Mouse (Mus musculus): ENCODE results near the gene Rnf187. TPM values are rescaled to one million over a fixed set of nuclear protein-coding genes. Genes with fewer than 3 reads are reported as not detected.

Rnf187 gene
- polyA plus RNA-seq (2012; rRNA removed), result 340 and 524 TPM in 2 replicates

GRCm38 (mm10) chr11:58938322-58939087 is at the start of gene Rnf187:
Rnf187 (minus strand) TSS chr11:58938916.

DNA sequence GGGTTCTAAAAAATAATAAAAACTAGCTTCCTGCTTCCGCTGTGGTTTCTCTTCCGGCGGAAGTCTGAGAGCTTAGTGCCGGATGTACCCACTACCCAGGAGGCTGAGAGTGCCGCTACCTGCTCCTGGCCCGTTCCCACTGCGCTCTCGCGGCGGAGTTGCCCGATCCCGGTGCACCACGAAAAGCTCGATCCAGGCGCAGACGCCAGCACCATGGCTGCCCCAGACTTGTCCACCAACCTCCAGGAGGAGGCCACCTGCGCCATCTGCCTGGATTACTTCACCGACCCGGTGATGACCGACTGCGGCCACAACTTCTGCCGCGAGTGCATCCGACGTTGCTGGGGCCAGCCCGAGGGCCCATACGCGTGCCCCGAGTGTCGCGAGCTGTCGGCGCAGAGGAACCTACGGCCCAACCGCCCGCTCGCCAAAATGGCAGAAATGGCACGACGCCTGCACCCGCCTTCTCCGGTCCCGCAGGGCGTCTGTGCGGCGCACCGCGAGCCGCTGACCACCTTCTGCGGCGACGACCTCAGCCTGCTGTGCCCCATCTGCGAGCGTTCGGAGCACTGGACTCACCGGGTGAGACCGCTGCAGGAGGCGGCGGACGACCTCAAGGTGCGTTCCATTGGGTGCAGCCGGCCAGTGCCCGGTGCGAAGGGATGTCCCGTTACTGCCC is 39.5 kb upstream of the Rnf187 start, which contains the start of gene Trim11:
TSS of gene Trim11 (plus strand) at position 67 of the 679 bp plus-strand sequence.

DNA sequence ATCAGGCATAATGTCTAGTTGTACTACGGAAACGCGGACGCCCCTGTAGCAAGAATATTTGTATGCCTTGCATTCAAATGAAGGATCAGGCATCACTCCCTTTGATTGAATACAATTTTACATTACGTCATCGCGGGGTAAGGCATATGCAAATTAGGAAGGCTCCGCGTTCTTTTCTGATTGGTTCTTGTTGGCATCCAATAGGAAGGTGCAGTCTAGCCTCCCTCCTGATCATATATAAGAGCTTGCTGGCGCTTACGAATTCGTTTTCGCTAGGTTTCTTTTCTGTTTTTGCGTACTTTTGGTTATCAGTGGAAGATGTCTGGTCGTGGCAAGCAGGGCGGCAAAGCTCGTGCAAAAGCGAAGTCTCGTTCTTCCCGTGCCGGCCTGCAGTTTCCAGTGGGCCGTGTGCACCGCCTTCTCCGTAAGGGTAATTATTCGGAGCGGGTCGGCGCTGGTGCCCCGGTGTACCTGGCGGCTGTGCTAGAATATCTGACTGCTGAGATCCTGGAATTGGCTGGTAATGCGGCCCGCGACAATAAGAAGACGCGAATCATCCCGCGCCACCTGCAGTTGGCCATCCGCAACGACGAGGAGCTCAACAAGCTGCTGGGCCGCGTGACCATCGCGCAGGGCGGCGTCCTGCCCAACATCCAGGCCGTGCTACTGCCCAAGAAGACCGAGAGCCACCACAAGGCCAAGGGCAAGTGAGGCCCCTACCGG is 15.9 kb upstream of the Rnf187 start, which contains the start of the genes Hist3h2a and Trim17:
TSS of gene Hist3h2a (plus strand) at position 266 of the 723 bp plus-strand sequence.
TSS of gene Trim17 (plus strand) at position 266 of the 723 bp plus-strand sequence.

DNA sequence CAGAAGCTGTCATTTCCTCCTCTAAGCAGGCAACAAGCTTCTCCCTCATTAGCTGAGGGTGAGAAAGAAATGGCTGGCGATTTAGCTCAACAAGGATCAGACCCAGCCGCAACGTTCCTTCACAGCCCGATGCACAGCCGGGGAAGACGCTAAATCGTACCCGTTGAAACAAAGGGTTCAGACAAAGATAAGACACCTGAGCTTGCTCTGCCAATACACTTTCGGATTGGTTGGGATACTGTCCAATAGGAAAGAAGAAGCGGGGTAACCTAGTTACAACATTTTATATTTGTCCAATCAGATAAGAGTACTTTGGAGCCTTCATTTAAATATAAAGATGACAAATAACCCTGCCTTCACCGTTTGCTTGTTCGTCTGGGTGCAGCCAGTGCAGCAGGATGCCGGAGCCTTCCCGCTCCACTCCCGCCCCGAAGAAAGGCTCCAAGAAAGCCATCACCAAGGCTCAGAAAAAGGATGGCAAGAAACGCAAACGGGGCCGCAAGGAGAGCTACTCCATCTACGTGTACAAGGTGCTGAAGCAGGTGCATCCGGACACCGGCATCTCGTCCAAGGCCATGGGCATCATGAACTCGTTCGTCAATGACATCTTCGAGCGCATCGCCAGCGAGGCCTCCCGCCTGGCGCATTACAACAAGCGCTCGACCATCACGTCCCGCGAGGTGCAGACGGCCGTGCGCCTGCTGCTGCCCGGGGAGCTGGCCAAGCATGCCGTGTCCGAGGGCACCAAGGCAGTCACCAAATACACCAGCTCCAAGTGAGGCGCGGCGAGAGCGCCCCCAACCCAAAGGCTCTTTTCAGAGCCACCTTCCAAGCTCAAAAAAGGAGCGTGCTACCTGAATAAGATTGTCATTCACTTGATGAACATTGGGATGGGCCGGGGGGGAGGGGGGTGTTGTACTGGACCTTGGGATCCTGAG is 10.1 kb upstream of the Rnf187 start, which contains the start of gene Hist3h2ba:
TSS of gene Hist3h2ba (plus strand) at position 379 of the 938 bp plus-strand sequence.

GRCm38 (mm10) chr11:58917745-58918366 is 20.9 kb downstream of the Rnf187 start, which contains the start of gene Btnl10:
Btnl10 (plus strand) TSS chr11:58917908.

GRCm38 (mm10) chr11:58903511-58904409 is 35.0 kb downstream of the Rnf187 start, which contains the start of gene Zfp39:
Zfp39 (minus strand) TSS chr11:58904225.

Other genes with a start within 250 kb of the Rnf187 start
- not detected in 2 replicates for gene Olfr319, start 239.8 kb downstream of the Rnf187 start, polyA plus RNA-seq (2012; rRNA removed)
- not detected in 2 replicates for gene Olfr318, start 214.9 kb downstream of the Rnf187 start, polyA plus RNA-seq (2012; rRNA removed)
- gene Olfr317, start 199.7 kb downstream of the Rnf187 start, polyA plus RNA-seq (2012; rRNA removed), result not detected in 2 replicates
- gene Olfr316, start 186.2 kb downstream of the Rnf187 start, polyA plus RNA-seq (2012; rRNA removed), result 0.09 and 0.32 TPM in 2 replicates
- gene Olfr315, start 165.7 kb downstream of the Rnf187 start, polyA plus RNA-seq (2012; rRNA removed), result 0.18 and 0.20 TPM in 2 replicates
- not detected in 2 replicates for gene Olfr314, start 156.0 kb downstream of the Rnf187 start, polyA plus RNA-seq (2012; rRNA removed)
- 11.9 and 17.3 TPM in 2 replicates for gene Fam183b, start 137.0 kb downstream of the Rnf187 start, polyA plus RNA-seq (2012; rRNA removed)
- gene Olfr313, start 123.9 kb downstream of the Rnf187 start, polyA plus RNA-seq (2012; rRNA removed), result not detected in 2 replicates
- not detected in 2 replicates for gene Olfr312, start 109.7 kb downstream of the Rnf187 start, polyA plus RNA-seq (2012; rRNA removed)
- gene Olfr311, start 99.7 kb downstream of the Rnf187 start, polyA plus RNA-seq (2012; rRNA removed), result not detected in 2 replicates
- gene Gm12258, start 91.8 kb downstream of the Rnf187 start, polyA plus RNA-seq (2012; rRNA removed), result 2.0 and 2.7 TPM in 2 replicates
- gene 2810021J22Rik, start 71.7 kb downstream of the Rnf187 start, polyA plus RNA-seq (2012; rRNA removed), result 4.1 and 4.3 TPM in 2 replicates
- gene Zfp39, start 34.7 kb downstream of the Rnf187 start, polyA plus RNA-seq (2012; rRNA removed), result 0.62 and 1.0 TPM in 2 replicates
- gene Btnl10, start 21.0 kb downstream of the Rnf187 start, polyA plus RNA-seq (2012; rRNA removed), result 0.08 TPM in 1 of 2 replicates, not detected in the other
- gene Hist3h2ba, start 10.0 kb upstream of the Rnf187 start, polyA plus RNA-seq (2012; rRNA removed), result 3.8 and 4.6 TPM in 2 replicates
- 22.2 and 26.2 TPM in 2 replicates for gene Hist3h2a, start 15.8 kb upstream of the Rnf187 start, polyA plus RNA-seq (2012; rRNA removed)
- 0.36 and 0.40 TPM in 2 replicates for gene Trim17, start 15.8 kb upstream of the Rnf187 start, polyA plus RNA-seq (2012; rRNA removed)
- 33.3 and 39.5 TPM in 2 replicates for gene Trim11, start 39.2 kb upstream of the Rnf187 start, polyA plus RNA-seq (2012; rRNA removed)
- 0.94 and 1.0 TPM in 2 replicates for gene Obscn, start 197.5 kb upstream of the Rnf187 start, polyA plus RNA-seq (2012; rRNA removed)
- gene Iba57, start 224.8 kb upstream of the Rnf187 start, polyA plus RNA-seq (2012; rRNA removed), result 9.6 and 11.7 TPM in 2 replicates
- 10.5 and 15.1 TPM in 2 replicates for gene Gjc2, start 244.3 kb upstream of the Rnf187 start, polyA plus RNA-seq (2012; rRNA removed)